Mouse (Mus musculus) myocyte (in vitro differentiated cells): Measurements from ENCODE around the gene Gjc1.

ENCODE experiments used
- E2F4 ChIP-seq: IDR thresholded peaks from one replicate; pipeline ENCODE4 v1.6.1; 2011; ENCODE audit warnings: mild to moderate bottlenecking, control low read depth, moderate library complexity; ENCODE audit not compliant: insufficient read depth
- MYOD1 ChIP-seq, 3 experiments: IDR thresholded peaks; one replicate each; pipeline ENCODE4 v1.6.1; 2011; ENCODE audit warnings: control low read depth in 2 of 3, low read depth in 2 of 3, mild to moderate bottlenecking in 2 of 3, moderate library complexity in 1 of 3; ENCODE audit not compliant: insufficient read length in 2 of 3, control insufficient read depth in 1 of 3
- POLR2A ChIP-seq: IDR thresholded peaks from one replicate; pipeline ENCODE4 v1.6.1; 2011; ENCODE audit warnings: low read depth, mild to moderate bottlenecking, control low read depth, moderate library complexity; ENCODE audit not compliant: insufficient read length
- POLR2AphosphoS2 ChIP-seq: IDR thresholded peaks from one replicate; pipeline ENCODE4 v1.6.1; 2011; ENCODE audit warnings: low read depth, control low read depth; ENCODE audit not compliant: insufficient read length
- TCF12 ChIP-seq: IDR thresholded peaks from one replicate; pipeline ENCODE4 v1.6.1; 2011; ENCODE audit warnings: mild to moderate bottlenecking, control low read depth; ENCODE audit not compliant: poor library complexity, insufficient read depth, severe bottlenecking
- USF1 ChIP-seq: IDR thresholded peaks from one replicate; pipeline ENCODE4 v1.6.1; 2011; ENCODE audit warnings: low read depth, mild to moderate bottlenecking, control low read depth, moderate library complexity

DNA sequence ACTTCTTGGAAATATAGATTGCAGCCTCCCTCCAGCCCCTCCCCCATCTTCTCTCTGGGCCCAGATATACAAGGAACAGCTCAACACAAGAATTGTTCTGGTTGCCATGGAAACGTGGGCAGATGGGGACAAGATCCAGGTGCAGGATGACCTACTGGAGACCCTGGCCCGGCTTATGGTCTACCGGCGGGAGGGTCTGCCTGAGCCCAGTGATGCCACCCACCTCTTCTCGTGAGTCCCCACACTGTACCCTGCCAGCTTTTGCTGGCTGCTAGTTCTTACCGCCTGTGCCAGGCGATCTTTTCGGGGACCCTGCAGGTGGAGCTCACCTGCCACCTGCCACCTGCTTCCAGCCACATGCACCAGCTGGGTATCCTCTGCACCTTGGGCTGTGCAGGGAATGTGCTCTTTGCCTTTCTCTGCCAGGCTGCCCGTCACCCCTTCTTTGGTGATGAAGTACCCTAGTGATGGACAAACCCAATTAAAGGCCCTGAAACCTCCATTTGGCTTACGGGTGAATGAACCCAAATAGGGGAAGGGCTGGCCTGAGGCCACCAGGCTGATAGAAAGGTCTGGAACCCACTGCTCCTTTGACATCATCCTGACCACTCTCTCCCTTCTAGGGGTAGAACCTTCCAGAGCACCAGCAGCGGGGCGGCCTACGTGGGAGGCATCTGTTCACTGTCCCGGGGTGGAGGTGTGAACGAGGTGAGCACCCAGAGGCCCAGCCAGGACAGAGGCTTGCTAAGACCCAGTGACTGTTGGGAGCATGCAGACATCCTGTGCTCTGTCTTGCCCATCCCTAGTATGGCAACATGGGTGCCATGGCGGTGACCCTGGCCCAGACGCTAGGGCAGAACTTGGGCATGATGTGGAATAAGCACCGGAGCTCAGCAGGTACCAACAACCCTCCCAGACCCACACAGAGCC, 46.5 kb downstream of the Gjc1 start:
- TF ChIP-seq TCF12 (no peak), E2F4 (no peak), POLR2A (no peak), POLR2AphosphoS2 (no peak), USF1 (no peak), MYOD1 (IDR thresholded peaks at IDR 0.05; ENCODE audit: control insufficient read depth in 1 of 3, insufficient read length in 2 of 3, low read depth in 2 of 3) (no peak)
